Mouse (Mus musculus) frontal cortex, postnatal 25 days (tissue): ENCODE measurements around the gene Ccin.

Source experiments
- DNase-seq, 2 experiments: peaks; one replicate each; pipeline ENCODE4 v3.0.0; 2022; ENCODE audit warnings: low spot score in 2 of 2

The Ccin gene

DNA sequence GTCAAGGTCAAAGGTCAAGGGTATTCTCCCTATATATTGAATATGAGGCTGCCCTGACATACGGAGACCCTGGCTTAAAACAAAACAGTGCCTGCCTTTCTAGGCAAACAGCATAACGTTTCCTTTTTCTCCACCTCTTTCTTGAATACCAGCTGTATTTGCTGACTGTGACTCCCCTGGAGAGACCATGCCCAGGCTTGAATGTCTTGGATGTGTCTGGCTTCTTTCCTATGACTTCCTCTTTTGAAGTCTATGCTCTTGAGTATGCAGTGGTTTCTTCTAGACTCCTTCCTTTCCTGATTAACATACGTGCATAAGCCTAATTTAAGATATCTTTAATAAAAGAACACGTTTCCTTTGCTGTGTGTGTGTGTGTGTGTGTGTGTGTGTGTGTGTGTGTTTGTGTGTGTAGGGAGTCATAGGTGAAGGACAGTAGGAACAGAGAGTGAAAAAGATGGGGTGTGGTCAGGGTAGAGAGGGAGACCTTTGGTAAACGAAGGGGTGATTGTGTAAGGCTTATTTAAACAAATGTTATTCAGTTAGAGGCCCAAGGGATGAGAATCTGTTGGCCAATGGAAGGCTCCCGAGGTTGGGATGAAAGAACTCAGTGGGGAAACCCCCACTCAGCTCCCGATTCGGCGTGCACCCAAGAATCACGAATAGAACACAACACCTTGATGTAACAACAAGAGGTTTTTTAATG, 8.2 kb upstream of the Ccin start:
- no peak for DNase-seq

DNA sequence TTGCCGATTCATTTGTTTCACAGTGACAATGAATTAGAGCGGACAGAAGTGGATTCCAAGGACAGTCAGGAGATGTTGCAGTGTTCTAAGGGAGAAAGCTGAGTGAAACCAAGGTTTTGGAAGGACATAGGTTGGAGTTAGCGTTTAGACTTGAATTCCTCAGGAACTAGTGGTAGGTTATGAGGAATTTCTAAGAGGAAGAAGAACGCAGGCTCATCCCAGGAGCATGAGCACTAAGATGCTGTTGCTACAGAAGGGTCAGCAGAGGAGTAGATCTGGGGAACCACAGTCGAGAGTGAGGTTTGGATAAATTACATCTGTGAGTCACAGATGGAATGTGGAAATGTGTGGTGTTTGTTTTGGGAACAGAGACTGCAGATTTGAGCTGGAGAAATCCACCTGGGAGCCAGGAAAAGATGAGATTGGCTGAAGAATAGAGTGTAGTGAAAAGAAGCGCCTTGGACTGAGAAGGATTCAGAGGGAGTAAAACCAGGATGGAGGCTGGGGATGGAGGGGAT, 7.0 kb upstream of the Ccin start:
- no peak for DNase-seq

DNA sequence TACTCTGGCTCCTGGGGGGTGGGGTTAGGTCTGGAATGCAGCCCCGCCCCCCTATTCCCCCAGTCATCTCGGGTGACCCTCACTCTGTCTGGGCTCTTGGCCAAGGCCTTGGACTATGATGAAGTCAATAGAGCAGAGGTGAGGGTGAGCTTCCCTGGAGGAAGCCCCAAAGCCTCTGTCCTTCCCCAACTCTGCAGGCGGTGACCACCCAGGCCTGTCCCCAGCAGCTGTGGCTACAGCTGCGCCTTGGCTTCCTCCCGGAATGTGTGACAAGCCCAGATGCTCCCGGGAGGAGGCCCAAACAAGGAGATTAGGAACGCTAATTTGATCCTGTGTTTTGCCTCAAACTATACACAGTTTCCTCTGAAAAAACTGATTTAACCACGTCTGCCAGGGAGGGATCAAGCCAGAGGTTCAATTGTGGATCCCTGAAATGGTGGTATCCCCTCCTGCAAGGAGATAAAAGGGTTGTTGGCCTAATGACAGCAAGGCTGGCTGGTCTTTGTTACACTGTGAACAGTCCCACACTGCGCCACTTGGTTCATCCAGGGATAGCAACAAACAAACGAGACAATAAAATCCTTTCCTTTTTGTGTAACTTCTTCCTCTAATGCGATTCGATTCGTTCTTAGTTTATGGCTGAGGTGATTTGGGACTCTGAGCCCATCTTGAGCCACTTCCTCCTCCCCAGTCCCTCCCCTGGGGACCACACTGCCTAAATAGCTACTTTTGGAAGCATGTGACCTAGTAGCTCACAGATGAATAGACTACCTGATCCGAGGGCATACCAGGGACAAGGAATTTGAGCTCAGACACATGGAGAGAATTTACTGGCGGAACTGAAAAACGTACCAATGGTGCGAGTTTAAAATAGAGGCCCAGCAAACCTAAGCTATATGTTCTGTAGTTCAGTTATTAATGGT, 4.5 kb upstream of the Ccin start:
- no peak for DNase-seq

DNA sequence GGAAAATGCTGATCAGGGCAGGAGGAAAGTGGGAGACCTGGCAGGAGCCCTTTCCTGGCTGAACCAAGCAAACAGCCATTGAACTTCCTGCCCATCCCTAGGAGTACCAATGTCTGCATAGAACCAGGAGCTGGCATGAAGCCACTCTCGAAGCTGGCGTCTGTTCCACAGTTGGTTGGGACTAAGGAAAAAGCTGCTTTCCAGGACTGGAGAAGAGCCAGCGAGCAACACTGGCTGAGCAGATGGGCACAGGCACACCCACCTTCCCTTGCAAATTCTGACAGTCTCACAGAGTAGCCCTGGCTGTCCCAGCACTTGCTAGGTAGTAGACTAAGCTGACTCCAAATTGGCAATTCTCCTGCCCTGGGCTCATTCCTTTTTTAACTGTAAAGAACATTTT, 3.5 kb upstream of the Ccin start:
- DNase-seq, result peak; percentile 61 to 74

DNA sequence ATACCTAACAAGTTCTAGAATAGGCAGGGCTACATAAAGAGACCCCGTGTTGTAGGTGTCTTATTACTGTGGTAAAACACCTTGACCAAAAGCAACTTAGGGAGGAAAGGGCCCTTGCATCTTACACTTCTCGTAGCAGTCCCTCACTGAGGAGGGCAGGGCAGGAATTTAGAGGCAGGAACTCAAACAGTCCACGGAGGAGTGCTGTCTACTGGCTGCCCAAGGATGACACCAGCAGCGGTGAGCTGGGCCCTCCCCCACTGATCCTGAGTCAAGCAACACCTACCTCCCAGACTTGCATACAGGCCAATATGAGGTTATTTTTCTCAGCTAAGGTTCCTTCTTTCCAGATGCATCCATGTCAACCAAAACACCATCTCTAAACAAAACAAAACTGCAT, 3.0 kb upstream of the Ccin start:
- DNase-seq, result no peak

DNA sequence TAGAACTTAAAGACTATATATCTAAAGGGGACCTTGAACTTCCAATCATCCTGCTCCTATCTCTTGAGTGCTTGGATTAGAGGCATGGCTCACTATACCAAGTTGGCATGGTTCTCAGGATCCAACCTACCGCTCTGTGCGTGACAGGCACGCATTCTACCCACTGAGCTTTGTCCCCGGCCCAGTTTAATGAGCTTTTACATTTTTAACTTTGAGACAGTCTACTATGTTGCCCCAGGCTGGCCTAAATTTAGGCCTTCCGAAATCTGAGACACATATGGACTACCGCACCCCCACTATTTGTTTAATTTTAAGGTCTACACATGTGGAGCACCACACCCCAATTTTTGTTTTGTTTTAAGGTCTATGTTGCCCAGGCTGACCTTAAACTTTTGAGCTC, 2.4 kb upstream of the Ccin start:
- DNase-seq, result no peak

DNA sequence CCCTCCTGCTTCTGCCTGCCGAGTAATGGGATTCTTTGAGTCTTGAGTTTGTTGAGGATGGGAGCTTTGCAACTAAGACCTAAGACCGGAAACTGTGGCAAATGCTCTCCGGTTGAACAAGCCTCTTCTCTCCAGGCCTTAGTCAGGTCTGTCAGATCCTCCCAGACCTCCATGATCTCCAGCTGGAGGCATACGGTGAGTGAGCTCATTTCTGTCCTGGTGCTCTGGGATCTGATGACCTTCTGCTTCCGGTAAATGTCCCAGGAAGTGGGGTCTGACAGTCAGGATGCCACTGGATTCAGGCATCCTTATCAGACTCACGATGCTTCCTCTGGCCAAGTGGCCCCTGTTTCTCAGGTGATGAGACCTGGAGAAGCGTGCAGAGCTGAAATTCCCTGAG, 2.0 kb upstream of the Ccin start:
- DNase-seq, result no peak

DNA sequence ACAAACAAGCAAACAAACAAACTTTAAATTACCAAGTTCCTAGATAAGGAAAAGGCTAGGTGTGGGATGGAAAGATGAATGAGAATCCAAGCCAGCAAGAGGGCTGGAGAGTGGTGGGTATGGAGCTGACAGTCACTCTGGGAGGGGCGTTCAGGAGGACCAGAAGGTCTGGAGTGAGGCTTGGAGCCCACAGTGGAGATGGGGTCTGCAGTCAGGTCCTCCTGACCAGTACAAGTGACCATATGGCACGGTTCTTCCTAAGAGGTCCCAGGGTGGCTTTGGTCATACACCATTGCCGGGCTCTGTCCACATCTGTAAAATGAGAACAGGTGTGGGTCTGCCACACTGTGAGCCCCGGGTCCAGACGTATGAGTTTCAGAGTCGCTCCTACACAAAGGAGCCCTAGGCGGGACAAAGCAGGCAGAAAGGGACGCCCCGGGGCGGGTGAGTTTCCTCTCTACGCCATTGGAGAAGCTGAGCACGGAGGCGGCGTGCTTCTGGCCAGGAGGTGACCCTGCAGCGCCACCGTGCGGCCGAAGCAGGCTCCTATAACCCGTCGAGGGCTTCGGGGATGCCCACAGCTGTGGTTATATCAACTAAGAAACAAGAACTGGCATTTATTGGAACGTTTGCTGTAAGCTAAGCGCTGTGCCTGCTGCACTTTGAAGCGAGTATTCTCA, 1.1 kb upstream of the Ccin start:
- peak; percentile 94 for DNase-seq

DNA sequence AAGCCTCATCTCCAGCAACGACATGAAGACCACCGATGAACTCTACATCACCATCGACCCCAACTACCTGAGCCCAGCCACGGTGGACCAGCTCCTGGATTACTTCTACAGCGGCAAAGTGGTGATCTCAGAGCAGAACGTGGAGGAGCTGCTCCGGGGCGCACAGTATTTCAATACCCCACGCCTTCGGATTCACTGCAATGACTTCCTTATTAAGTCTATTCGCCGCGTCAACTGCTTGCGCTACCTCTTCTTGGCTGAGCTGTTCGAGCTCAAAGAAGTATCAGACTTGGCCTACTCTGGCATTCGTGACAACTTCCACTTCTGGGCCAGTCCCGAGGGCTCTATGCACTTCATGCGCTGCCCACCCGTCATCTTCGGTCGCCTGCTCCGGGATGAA, 473 bp downstream of the Ccin start:
- no peak for DNase-seq

DNA sequence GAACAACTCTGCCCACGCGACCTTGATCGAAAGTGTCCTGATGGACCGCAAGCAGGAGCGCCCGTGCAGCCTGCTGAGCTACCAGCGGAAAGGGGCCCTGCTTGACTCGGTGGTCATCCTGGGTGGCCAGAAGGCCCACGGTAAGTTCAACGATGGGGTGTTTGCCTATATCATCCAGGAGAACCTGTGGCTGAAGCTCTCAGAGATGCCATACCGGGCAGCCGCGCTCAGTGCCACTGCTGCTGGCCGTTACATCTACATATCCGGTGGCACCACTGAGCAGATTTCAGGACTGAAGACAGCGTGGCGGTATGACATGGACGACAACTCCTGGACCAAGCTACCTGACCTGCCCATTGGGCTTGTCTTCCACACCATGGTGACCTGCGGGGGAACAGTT, 1.0 kb downstream of the Ccin start:
- no peak for DNase-seq

DNA sequence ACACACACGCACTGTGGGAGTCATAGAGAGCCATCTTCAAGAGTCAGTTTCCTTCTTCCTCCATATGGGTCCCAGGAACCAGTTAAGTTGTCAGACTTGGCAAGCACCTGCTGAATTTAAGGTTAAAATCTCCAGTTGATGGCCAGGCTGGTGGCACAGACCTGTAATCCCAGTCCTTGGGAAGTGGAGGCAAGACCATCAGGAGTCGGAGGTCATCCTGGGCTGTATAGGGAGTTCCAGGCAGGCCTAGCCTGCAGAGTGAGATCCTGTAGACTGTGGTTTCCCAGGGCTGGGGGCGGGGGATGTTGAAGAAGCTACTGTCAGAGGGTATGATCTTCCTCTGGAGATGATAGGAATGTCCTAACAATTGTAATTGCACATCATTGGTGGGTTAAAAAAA, 5.7 kb downstream of the Ccin start:
- no peak for DNase-seq

DNA sequence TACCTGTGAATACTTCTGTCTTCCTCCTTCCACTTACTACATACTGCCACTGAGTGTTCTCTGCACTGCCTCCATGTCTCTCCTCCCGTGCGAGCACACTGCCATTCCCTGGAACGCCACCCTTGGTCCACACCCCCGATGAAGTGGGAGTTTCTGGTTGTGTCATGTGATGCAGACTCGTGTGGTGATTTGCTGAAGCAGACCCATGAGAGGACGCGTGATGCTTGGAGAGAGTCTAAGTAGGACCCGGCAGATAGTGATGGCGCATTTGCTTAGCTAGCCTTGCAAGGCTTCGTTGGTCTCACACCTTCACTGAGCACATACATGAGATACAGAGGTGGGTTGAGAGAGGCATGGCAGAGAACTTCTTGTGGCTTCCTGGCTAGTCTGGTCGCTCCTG, 9.8 kb downstream of the Ccin start:
- no peak for DNase-seq

DNA sequence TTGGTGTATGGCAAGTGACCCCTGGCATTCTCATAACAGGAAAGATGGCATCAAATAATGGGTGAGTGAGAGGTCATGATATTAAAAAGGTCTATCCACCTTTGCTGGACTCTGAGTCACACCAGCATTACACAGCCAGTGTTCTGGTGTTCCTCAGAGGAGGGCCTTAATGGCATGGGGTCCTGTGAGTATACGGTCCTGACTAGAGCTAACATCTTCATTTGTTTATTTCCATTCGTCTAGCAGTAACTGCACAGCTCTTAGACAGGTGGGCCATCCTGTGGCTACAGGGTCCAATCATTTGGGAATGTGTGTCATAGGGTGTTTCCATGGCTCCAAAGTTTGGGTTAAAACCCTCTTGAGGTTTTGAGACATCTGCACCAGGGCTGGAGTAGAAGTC, 11.1 kb downstream of the Ccin start:
- no peak for DNase-seq

DNA sequence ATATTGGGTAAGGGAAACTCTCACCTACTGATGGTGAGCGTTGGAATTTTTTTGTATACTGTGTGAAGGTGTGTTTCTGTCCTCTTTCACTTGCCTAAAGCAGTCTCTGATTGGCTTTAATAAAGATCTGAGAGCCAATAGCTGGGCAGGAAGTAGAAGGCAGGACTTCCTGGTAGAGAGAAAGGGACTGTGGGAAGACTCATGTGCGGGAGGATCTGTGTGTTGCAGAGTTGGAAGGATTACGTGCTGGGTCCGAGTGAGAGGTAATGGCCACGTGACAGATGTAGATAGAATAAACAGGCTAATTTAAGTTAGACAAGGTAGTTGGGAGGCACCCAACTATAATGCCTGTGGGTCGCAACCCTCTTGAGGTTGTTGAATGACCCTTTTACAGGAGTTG, 20.3 kb downstream of the Ccin start:
- no peak for DNase-seq

DNA sequence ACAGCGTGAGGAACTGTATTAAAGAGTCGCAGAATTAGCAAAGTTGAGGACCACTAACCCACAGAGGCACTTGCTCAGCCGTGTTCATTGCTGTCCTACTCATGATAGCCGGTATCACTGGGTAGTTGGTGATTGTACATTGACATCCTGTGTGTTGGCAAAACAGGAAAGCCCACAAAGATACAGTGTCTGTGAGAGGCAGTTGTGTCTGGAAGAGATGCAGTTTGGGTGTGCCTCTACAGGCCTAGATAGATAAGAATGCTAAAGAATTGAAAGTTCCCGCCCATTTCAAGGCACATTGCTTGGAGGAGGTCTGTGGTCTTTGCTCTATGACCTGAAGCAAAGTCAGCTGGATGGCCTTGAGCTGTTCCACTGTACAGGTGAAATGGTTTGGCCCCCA, 20.8 kb downstream of the Ccin start, which contains the start of gene Clta:
TSS of gene Clta (plus strand) at position 327 of the 400 bp plus-strand sequence.
- DNase-seq, result no peak

DNA sequence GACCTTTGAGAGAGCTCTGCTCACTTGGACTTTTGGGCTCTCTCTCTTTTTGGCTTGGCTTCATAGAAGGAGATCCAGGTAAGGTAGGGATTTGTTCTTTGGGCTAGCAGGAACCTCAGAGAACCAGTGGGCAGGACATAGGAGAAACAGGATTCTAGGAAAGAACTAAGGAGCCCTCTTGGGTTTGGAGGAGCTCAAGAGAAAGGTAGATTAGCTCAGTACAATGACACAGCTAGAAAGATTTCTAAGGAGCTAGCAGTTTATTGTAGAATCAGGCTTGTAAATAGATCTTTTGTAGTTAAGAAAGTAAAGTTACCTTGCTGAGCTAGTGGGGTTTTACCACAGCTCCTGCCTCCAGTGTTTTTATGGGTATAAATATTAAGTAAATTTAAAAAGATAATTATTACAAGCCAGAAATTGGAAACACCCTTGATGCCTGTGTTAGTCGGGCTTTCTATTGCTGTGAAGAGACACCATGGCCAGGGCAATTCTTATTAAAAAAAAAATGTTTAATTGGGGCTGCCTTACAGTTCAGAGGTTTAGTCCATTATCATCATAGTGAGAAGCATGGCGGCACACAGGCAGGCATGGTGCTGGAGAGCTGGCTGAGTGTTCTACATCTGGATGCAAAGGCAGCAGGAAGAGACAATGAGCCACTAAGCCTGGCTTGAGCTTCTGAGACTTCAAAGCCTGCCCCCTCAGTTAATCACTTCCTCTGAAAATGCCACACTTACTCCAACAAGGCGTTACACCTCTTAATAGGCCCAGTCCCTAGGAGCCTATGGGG, 21.5 kb downstream of the Ccin start:
- no peak for DNase-seq

DNA sequence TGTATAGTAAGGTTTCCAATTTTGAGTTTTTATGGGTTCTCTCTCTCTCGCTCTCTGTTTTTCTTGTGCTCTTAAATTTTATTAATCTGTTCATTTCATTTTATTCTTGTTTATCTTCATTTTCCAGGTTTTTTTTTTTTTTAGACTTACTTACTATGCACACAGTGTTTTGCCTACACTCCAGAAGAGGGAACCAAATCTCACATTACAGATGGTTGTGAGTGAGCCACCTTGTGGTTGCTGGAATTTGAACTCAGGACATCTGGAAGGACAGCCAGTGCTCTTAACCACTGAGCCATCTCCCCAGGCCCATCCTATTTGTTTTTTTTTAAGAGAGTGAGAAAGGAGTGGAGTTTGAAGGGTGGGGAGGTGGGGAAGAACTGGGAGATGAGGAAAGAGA, 26.9 kb downstream of the Ccin start:
- DNase-seq, result no peak

DNA sequence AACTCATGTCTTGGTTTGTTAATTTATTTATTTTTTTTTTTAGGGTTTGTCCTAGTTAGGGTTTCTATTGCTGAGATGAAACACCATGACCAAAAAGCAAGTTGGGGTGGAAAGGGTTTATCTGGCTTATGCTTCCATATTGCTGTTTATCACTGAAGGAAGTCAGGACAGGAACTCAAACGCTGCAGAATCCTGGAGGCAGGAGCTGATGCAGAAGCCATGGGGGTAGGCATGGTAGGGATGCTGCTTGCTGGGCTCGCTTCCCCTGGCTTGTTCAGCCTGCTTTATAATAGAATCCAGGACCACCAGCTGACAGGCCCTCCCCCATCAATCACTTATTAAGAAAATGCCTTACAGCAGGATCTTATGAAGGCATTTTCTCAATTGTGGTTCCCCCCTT, 27.6 kb downstream of the Ccin start:
- no peak for DNase-seq

DNA sequence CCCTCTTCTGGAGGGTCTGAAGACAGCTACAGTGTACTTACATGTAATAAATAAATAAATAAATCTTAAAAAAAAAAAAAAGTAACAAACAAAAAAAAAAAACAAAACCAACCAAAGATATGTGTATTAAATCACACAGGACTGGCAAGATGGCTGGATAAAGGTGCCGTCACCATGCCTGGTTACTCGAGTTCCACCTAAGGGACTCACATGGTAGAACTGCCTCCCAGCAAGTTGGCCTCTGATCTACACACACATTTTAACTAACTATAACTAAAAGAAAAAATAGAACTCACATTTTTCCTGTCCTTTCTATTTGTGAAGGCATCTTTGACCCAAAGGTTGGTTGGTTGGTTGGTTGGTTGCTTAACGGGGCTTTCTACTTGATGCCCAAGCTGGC, 28.5 kb downstream of the Ccin start:
- no peak for DNase-seq

DNA sequence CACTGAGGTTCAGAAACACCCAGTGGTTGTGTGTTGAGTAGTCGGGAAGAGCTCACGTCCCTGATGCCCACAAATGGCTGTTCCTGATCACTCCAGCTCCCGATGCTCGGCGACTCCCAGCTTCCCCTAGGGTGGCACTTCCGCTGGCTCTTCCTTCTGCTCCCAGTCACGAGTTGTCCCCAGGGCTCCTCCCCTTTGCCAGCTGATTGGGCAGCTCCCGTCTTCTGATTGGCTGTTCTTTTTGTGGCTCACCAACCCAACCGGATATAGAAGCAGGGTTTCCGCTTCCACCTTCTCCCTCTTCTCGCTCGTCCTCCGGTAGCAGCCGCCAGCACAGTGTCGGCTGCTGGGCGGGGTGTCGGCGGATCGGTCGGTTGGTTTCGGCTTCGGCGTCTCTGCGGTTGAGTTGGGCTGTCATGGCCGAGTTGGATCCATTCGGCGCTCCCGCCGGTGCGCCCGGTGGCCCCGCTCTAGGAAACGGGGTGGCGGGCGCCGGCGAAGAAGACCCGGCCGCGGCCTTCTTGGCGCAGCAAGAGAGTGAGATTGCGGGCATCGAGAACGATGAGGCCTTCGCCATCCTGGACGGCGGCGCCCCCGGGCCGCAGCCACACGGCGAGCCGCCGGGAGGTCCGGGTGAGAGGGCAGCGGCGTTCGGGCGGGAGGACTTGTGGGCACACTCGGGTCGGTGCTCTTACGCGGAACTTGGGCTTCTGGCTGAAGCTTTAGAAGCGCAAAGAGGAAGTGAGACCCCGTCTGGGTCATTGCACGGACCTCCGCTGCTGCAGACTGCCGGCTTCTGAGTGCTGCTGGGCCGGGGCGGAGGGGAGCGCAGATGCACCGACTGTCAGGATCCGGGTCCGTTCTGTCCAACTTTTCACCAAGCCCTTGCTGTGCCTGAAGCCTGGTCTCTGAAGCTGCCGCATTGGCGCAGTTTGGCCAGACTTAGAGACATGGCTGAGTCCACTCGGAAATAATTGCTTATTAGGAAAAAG, 29.4 kb downstream of the Ccin start:
- DNase-seq, result peak; percentile 80 to 88
